ENCODE assay signal across 20 mouse cellular contexts in the genomic region with DNA sequence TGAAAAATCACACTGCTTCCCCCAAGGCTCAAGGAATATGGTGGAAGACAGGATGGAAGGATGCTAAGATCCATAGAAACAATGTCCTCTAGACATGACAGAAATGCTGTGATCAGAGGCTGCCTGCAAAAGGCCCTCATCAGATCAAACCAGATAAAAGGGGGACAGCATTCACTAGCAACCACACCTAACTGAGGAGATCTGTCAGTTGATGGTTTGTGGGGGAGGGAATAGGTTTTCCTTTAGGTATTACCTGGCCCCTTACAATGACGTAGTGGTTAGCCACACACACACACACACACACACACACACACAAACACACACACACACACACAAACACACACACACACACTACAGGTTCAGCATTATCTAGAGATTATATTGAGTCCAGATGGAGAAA. TPM values are rescaled to one million over a fixed set of nuclear protein-coding genes. Genes with fewer than 3 reads are reported as not detected.
"Had no signal": no experiment of that assay in that cellular context is flagged by ENCODE, and none has a peak within 500 bp of the region (broad histone marks: within the 10 kb centered on the region; RNA-seq: fewer than 3 reads in every experiment).

No protein-coding gene starts in this region.

- H3K27ac ChIP-seq: lung, embryonic 15.5 days; macrophage; midbrain, embryonic 13.5 days; midbrain, embryonic 15.5 days; neural tube, embryonic 12.5 days; stomach, embryonic 15.5 days; stomach, postnatal 0 days had no signal

- H3K4me1 ChIP-seq: lung, embryonic 15.5 days; megakaryocyte, embryonic 14.5 days; midbrain, embryonic 13.5 days; midbrain, embryonic 15.5 days; neural tube, embryonic 12.5 days; stomach, embryonic 15.5 days had no signal

- H3K9ac ChIP-seq: liver, postnatal 0 days; lung, embryonic 15.5 days; midbrain, embryonic 13.5 days; midbrain, embryonic 15.5 days; neural tube, embryonic 12.5 days; stomach, embryonic 15.5 days had no signal

- DNase-seq: liver, postnatal 0 days; lung, adult 2 months; lung, postnatal 14 days; lung, postnatal 36 days; right cerebral cortex, postnatal 14 days; thymus, postnatal 14 days; thymus, postnatal 36 days had no signal

- H3K4me2 ChIP-seq: lung, embryonic 15.5 days; midbrain, embryonic 11.5 days; midbrain, embryonic 13.5 days; midbrain, embryonic 15.5 days; neural tube, embryonic 12.5 days; stomach, embryonic 15.5 days had no signal

- H3K4me3 ChIP-seq: lung, embryonic 15.5 days; megakaryocyte, embryonic 14.5 days; midbrain, embryonic 13.5 days; midbrain, embryonic 15.5 days; neural tube, embryonic 12.5 days; stomach, embryonic 15.5 days had no signal

- ATAC-seq: liver, postnatal 0 days; lung, postnatal 0 days; midbrain, embryonic 13.5 days; midbrain, embryonic 15.5 days had no signal

- H3K27me3 ChIP-seq: lung, embryonic 15.5 days; megakaryocyte, embryonic 14.5 days; midbrain, embryonic 13.5 days; midbrain, embryonic 15.5 days; neural tube, embryonic 12.5 days; stomach, embryonic 15.5 days had no signal

- H3K36me3 ChIP-seq: lung, embryonic 15.5 days; midbrain, embryonic 13.5 days; midbrain, embryonic 15.5 days; neural tube, embryonic 12.5 days; stomach, embryonic 15.5 days had no signal

- H3K9me3 ChIP-seq: lung, embryonic 15.5 days; megakaryocyte, embryonic 14.5 days; midbrain, embryonic 13.5 days; midbrain, embryonic 15.5 days; neural tube, embryonic 12.5 days; stomach, embryonic 15.5 days had no signal

RNA-seq across cellular contexts. Expression of a gene that starts 1.6 kb away (rescaled TPM):
- polyA plus RNA-seq: midbrain, embryonic 15.5 days; neural tube, embryonic 14.5 days; testis, adult 2 months had no signal

RNA-seq across cellular contexts. Expression of a gene that starts 42.2 kb away (rescaled TPM):
- polyA plus RNA-seq: lung, embryonic 15.5 days; midbrain, embryonic 11.5 days; midbrain, embryonic 13.5 days; midbrain, postnatal 0 days; neural tube, embryonic 12.5 days; neural tube, embryonic 14.5 days; stomach, postnatal 0 days had no signal
